In the genomic region with DNA sequence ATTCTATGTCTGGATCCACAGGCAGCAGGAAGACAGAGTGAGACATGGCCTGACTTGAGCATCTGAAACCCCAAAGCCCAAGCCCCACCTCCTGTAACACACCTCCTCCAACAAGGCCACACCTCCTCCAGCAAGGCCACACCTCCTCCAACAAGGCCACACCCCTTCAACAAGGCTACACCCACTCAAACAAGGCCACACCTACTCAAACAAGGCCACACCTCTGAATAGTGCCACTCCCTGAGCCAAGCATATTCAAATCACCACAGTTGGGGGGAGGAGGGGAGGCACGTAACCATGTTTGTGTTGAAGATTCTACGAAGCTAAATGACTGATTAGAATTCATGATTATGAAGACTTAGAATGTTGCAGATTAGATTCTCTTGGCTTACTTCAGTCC, we compare ENCODE assay signal across 20 mouse cellular contexts. TPM values are rescaled to one million over a fixed set of nuclear protein-coding genes. Genes with fewer than 3 reads are reported as not detected.
"Had no signal": no experiment of that assay in that cellular context is flagged by ENCODE, and none has a peak within 500 bp of the region (broad histone marks: within the 10 kb centered on the region; RNA-seq: fewer than 3 reads in every experiment).

No protein-coding gene starts in this region.

- H3K27me3 ChIP-seq: midbrain, embryonic 13.5 days; midbrain, embryonic 15.5 days; neural tube, embryonic 12.5 days had no signal

- H3K4me1 ChIP-seq: midbrain, embryonic 13.5 days; neural tube, embryonic 12.5 days had no signal

- H3K27ac ChIP-seq: midbrain, embryonic 13.5 days; midbrain, embryonic 15.5 days; neural tube, embryonic 12.5 days had no signal

- H3K4me3 ChIP-seq: midbrain, embryonic 13.5 days; midbrain, embryonic 15.5 days; neural tube, embryonic 12.5 days had no signal

- H3K36me3 ChIP-seq: midbrain, embryonic 13.5 days; midbrain, embryonic 15.5 days; neural tube, embryonic 12.5 days had no signal

- H3K4me2 ChIP-seq: lung, embryonic 14.5 days; midbrain, embryonic 11.5 days; midbrain, embryonic 13.5 days; midbrain, embryonic 15.5 days; neural tube, embryonic 12.5 days had no signal

- H3K9me3 ChIP-seq: midbrain, embryonic 13.5 days; midbrain, embryonic 15.5 days; neural tube, embryonic 12.5 days had no signal

- DNase-seq: lung, adult 18-20 months; lung, embryonic 14.5 days; lung, postnatal 10 days; lung, postnatal 4 days; right cerebral cortex, adult 18-20 months; right cerebral cortex, postnatal 25 days; right cerebral cortex, postnatal 4 days; spleen, adult 18-20 months; thymus, adult 18-20 months; thymus, postnatal 25 days; thymus, postnatal 4 days had no signal

- H3K9ac ChIP-seq: lung, embryonic 14.5 days; midbrain, embryonic 13.5 days; midbrain, embryonic 15.5 days; neural tube, embryonic 12.5 days had no signal

RNA-seq across cellular contexts. Expression of gene Mrap, which starts 36.5 kb away (rescaled TPM):
- total RNA-seq: megakaryocyte, adult 5-6 weeks; monocyte, adult 5-6 weeks; neutrophil, adult 5-6 weeks had no signal
- polyA plus RNA-seq: midbrain, embryonic 13.5 days; neural tube, embryonic 12.5 days; neural tube, embryonic 14.5 days; stomach, embryonic 14.5 days had no signal
